Mouse (Mus musculus) adrenal gland, postnatal 36 days (tissue): ENCODE measurements at regions not wholly inside any gene's neighbourhood (a gene's known extent, or its start where the extent isn't known, plus 50 kb on each side); places are given as distances from the start of the nearest gene placed in this dataset.

Experiments used
- DNase-seq, 2 experiments: peaks; one replicate each; pipeline ENCODE4 v3.0.0; 2021; ENCODE audit warnings: mixed read lengths in 1 of 2

DNA sequence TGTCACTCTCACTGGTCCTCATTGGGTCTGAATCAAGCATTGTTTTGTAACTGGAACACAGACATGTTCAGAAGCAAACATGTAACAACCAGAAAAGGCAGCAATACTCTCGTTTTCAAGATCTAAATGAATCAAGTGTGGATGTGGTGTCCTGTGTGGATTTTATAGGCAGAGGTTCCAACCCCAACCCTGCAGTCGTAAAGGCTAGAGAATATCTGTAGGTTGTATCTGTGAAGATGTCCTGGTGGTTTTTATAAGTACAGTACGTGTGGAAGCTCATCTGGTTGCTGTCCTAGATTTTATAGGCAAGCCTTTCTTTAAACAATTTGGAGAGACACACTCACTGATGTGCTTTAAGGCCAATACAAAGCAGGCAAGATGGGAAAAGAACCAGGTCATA lies 518.8 kb upstream of the Atp11b start:
- DNase-seq, result no peak

DNA sequence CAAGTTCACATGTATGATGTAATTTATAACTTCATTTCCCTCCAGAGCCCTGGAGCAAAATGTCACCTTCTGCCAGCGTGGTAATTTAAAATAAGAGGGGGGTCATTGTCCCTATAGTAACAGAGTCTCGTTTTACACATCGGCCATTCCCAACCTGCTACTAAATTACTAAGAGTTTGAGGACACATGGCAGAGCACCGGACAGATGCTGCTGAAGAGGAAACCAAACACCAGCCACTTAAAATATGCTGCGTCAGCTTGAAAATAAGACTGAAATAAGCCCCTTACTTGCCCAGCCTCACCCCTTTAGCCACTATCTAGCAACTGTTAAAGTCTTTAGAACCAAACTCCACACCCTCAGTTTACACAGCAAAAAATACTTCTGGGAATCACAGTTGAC lies 518.1 kb upstream of the Atp11b start:
- DNase-seq, result no peak

DNA sequence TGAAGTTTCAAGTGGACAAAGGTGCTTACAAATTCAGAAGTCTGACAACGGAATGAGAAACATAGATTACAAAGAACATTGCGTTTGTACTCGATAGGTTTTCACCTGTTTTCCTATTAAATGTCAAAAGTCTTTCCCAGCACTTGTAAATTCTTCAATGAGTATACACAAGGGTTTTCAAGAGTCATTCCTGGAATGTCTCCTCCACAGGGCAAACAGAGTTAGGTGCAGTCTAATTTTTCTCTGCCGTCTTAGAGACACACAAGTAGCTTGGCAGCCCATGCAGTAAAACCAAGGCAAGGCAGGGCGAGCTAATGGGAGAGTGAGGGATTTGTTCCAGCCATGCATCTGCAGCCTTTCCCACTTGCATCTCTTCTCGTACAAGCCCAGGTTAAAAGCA lies 516.6 kb upstream of the Atp11b start:
- DNase-seq, result no peak

DNA sequence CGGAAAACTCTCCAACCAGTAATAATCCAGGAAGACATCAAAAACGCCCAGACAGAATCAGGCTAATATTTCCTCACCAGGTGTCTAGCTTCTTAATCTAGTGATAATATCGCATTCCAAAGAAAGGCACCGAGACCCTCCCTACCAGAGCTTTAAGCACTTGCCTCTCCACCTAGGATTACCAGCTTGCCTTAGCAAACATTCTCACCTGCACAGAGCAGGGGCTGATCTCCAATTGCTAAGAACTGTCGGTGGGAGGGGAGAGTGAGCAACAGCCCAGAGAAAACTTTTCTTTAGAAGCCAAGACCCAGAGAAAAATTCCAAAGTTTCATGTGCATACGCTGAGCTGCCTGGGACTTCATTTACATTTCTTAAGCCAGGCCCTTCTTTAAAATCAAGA lies 511.6 kb upstream of the Atp11b start:
- DNase-seq, result no peak

DNA sequence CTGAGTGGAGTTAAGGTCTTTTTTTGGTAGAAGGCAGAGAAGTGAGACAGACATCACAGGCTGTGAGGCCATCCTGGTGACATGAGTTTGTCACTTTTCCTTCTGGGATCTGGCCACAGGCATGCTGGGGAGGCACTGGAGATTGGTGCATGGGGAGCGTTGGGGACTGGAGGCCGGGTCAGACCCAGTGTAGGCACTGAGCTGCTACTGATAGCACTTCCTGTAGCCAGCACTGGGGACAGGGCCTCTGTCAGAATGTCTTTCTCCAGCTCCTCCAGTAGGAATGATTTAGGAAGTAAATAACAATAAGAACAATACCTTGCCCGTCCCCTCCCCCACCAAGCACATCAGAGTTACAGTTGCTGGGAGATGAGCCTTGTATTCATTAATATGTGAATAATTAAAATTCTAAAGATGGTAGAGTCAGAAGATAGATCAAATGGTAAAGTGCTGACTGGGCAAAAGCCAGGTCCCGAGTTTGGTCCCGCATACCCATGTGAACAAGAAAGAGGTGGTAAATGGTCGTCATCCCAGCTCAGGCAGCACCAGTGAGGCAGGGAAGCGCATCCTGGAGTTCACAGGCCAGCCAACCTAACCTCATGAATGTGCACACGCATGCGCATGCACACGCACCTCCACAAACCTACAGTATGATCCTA lies 510.9 kb upstream of the Atp11b start:
- DNase-seq, result no peak

DNA sequence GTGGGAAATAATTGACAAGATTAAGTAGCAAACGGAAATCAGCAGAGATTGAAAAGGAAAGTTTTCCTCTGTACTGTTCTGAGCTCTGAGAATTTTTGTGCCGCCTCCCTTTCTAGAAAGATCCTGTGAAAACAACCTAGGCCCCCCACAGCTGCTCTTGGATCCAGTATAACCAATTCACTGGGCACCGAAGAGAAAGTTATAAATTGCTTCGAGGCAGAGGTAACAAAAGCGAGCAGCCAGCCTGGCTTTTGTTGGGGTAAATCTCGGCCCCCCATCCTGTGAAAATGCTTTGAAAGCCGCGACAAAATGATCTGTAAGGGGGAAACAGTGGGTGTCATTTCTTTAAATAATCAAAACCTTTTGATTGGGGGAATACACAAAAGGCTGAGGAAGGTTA lies 508.9 kb upstream of the Atp11b start:
- no peak for DNase-seq

DNA sequence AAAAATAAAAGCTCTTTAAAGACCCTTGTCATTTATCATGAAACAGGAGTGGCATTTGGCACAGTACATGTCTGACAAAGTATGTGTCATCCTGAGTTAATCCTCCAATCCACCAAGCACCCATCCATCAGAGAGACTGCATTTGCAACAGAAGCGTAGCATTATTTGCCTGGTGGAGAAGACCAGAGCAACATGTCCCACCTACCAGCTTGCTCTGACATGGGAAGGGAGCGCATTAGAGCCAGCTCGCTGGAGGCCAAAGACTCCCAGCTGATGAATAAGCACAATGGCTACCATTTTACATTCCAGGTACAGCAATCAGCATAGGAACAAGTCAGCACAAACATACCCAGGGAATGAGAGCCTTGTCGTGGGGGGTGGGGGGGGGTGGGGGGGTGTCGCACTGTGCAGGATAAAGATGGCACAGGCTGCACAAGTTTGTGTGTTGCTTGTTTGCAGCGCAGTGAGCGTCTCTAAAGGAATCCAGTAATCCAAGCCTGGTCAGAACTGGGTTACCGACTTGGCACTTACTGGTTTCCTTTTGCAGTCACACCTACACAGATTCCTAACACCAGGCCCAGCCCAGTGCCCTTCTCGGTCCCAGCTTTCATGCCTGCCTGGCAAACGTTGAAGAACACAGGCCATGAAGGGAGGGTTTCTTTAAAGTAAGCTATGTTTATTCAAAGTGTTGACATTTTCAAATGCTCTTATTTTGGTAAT lies 507.8 kb upstream of the Atp11b start:
- DNase-seq, result no peak

DNA sequence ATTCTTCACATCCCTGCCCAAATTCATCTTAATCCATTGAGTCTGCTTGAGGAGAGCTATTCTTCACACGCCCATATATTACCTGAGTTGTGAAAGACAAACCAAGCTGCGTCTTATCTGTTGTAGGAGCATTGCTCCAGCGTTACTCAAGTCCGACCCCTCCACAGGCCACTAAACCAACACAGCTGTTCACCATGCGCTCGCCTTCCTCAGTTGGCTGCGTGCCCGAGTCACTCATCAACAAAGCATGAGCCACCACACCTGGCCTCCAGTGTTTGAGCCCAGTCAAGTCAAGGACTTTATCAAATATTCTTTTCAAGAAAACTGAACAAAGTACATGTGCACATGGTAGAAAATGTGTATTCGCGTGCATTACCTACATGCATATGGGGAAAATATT lies 504.7 kb upstream of the Atp11b start:
- no peak for DNase-seq

DNA sequence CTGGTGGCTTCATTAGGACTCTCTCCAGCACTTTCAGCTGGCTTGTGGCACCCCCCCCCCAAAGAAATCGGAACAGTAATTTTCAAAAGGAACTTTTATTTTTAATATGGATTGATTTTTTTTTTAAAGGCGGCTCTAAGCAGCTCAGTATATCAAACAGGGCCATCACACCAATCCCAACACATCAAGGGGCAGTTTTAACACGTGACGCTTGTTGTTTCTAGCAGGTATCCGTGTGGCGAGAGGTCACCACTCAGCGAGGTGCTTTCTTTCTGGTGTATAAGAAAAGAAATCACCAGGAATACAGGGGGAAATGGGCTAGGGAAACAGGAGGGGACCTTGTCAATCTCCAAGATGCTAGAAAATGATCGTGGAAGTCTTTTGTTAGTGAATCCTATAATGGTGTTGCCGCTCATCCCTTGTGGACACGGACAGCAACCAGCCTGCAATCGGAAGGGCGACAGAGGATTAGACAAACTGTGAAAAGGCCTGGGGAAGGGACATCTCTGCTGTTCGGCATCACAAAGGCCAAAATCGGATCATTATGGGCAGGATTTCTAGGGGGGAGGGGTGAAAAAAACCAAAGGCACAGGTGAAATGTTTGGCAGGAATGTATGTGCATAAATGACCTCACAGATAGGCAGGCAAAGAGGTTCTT lies 503.7 kb upstream of the Atp11b start:
- DNase-seq, result no peak

DNA sequence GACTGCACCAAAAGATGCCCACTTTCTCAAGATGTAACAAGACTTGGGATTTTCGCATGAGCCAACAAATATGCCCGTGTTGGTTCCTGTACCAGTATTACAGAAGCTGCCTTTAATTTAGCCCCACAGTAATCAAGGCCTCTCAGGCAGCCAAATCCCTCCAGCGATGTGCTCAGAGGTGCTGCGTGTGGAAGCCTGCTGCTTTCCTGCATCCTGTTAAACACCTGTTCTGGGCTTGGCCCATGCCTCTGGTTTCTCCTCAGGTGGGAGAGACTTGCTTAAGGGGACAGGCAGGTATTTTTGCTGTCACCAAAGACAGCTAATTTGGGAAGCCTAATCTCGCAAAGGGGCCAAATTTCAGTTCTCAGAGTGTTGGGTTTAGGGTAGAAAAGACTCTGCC lies 500.0 kb upstream of the Atp11b start:
- no peak for DNase-seq

DNA sequence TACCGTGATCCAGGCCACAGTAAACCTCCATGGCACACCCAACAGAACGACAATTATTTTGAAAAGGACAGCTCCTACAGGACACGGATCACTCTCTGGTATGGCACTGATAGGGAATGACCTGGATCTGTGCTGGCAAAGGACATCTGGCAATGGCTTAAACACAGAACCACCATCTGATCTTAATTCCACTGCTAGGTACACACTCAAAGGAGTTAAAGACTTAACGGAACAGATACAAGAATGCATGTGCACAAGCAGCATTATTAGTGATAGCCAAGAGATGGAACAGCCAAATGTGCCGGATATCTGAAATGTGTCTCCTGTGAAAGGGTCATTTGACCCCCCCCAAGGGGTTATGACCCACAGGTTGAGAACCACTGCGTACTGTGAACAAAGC lies 493.0 kb upstream of the Atp11b start:
- DNase-seq, result no peak

DNA sequence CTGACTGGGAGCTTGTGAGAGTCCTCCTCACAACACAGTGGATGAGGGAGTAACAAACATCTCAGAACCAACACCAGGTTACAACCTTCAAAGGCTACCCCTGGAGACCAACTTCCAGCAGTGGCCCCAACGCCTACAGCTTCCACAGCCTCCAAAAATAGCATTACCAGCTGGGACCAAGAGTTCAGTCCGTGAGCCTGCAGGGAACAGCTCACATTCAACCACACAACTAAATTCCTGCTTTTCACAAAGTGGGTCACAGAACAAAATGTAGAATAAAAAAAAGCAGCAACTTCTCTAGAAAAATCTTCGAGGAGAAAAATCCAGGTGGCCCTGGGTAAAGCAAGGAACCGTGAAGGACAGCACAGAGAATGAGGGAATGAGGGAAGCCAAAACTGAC lies 485.0 kb upstream of the Atp11b start:
- no peak for DNase-seq

DNA sequence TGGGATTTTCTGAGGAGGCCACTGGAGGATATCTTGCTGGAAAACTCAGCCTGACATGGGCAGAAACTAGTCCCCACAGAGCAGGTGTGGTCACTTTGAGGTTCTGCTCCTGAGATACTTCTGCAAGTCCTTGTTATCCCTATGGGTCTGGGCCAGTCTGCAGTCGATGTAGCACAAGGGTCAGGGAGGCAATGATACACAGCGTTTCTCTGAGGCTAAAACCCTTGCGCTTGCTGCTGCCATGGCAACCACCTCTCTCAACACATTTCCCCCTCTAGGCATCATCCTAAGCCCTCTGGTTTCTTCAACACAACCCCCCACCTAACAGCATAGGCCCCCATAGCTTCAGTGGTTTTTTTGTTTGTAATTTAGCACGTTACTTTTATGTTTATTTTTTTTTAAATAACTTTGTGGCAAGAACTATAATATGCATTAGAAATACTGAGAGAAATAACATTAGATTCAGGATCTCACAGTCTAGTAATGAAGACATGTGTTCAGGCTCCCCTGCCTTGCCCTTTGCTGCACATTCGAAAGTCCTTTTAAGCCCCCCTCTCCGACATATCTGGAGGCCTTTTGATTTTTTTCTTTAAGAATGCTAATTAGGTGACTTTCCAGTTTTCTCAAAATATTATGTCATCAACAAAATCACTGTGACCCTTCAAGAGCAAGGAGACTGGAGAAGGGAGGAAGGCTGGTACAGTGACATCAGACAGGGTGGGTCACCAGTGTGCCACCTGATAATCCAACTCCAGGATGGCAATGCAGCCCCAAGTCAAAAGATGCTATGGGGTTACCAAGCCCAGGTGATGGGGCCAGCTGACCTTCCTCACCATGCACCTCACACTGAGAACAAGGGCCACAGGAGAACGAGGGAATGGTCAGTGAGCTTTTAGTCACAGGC lies 483.7 kb upstream of the Atp11b start:
- DNase-seq, result no peak

DNA sequence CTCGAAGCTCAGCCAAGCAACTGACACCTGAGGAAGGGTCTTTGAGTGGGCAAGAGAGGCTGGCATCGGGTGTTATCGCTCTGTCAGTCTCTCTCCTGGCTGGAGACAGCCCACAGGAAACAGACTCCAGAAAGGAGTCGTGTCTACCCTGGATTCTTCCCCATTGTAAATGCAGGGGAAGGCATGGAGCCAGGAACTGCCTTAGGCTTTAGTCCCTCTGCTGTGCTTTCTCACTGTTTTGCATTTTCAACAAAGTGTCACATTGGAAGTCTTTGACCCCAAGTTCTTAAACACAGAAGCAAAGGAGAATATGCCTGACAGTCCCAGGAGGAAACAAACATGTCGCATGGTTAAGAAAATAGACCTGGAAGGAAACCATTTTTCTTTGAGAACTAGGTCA lies 480.4 kb upstream of the Atp11b start:
- no peak for DNase-seq

DNA sequence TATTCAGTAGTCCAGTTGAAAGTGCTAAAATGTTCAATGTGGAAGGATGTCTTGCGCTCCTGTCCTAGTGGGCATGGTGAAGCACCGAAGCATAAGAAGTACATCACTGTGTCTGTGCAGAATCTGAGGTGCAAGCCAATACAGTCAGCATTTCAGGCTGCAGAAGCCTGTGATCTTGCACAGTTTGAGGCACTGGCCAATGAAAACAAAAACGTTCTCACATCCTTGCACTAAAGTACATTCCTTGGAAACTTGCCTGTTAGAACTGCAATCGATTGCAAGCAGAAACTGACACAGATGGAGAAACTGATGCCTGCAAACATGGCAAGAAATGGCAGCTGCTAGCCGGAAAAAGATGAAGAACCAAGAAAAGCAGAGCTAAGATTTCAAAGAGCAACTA lies 472.9 kb upstream of the Atp11b start:
- DNase-seq, result no peak

DNA sequence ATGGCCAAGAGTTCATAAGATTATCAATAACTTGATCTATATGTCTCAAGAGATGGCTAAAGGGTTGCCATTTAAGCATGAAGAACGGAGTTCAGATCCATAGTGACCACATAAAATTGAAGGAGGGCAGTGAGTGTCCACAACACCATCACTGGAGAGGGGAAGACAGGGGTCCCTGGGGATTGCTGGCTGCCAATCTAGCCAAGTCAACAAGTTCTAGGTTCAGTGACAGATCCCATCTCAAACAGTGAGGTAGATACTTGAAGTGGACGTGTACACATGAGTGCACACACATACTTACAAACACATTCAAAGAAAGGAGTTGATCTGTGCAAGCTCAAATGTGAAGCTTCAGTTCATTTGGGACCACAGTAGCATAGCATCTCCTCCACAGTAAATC lies 471.8 kb upstream of the Atp11b start:
- DNase-seq, result no peak

DNA sequence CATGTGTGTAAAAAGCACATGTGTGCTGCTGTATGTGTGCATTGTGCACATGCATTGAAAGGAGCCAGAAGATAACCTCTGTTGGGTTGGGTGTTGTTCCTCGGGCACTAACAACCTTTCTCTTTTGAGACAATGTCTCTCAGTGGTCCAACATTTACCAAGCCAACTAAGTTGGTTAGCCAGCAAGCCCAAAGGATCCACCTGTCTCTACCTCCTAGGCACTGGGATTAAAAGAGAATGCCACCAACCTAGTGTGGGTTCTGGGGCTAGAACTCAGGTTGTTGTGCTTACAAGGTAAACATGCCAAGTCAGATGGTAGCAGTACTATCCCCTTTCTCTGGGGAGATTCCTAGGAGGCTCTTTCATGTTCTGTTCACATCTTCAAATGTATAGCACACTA lies 459.1 kb upstream of the Atp11b start:
- no peak for DNase-seq

DNA sequence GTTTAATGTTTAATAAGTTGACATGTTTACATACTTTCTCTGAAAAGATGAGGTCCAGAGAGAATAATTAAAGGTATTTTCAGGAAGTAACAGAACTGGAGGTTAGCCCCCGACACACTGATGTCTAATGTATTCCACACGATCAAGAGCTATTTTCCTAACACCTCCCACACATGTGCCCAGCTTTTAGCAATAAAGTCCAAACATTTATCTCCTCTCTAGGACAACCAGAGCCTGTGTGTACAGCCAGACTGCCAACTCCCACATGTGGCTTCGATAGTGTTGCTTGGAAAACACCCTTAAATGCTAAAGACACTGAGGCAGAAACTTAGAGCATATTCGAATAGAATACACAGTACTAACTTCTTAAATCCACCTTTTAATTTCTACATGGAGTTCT lies 458.2 kb upstream of the Atp11b start:
- no peak for DNase-seq

DNA sequence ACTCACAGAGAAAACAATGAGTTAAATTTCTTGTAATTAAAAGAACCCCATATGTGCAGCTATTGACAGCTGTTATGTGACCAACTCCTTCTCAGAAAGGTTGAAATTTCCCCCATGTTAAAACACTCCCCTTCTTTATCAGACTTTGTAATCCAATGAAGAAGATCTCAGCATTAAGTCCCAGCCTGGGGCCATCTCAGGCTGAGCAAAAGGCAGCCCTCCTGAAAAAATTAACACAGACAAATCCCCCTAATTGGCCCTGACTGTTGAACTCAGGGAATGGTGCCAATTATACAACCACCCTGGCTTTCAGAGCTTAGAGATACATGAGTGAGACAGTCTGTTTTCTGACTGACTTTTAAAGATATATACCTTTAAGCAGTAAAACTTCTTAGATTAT lies 454.9 kb upstream of the Atp11b start:
- no peak for DNase-seq

DNA sequence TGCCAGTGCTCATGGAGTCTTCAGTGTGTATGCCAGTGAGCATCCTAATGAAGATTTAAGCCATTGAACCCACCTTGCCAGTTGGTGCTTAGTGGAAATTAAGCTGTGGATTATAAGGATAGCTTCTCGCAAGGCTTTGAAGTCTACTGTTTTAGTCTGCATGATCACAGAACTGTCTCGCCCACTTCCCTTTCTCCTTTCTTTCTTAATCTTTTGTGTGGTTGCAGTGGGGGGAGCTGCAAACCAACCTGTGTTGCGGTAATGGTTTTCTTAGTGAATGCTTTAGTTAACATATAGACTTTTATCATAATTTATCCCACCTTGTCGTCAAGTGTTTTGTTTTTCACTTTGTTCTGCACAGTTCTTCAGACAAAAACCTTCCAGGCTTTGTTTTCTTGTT lies 447.9 kb upstream of the Atp11b start:
- DNase-seq, result no peak

DNA sequence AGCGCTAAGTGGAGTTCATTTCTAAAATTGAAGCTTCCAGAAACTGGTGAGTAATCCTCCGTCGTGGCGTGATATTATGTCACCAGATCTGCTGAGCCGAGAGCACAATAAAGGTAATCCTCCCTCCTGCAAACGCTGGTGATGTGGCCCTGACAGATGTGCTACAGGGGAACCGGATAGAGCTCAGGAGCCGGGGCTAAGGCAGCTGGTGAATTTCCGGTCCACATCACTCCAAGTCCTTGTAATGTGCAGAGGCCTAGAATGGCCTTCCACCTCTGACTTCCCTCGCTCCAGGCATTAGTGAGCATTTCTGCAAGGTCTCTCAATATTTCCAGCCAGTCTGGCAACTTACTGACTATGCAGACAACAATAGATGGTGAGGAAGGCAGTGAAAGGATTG lies 439.7 kb upstream of the Atp11b start:
- DNase-seq, result no peak

DNA sequence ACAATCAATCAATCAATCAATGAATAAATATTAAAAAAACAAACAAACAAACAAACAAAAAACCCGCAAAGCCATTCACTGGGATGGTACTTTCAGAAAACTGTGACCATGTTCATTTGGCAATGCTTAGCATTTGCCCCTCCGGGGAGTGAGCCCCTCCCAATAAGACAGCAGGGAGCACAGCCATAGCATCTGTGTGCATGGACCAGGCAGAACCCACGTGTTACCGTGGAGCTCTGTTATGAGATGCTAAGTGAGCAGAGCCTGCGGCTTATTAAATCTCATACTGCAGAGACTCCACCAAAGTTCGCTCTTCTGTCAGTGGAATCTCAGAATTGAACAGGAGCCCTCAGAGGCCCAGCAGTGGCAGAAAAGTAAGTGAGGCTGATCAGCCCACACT lies 438.7 kb upstream of the Atp11b start:
- no peak for DNase-seq

DNA sequence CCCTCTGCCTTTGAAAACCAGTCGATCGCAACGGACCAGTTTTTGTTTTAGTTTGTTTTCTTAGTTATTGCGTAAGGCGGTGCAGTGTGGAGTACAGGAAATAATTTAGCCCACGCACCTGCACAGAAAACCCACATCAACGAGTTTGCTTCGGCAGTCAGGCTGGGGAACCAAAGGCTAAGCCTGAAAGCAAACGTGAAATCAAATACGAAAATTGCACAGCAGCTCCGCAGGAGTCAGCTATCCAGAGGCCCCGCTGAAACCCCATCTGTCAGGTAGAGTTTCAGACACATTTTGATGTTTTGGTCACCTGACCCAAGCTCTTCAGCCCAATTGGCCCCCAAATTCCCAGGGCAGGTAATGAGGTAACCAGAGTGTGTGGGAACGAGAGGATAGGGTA lies 435.6 kb upstream of the Atp11b start:
- no peak for DNase-seq
